Mouse (Mus musculus) heart, postnatal 4 days (tissue): ENCODE results near the gene Vwa2. TPM values are rescaled to one million over a fixed set of nuclear protein-coding genes. Genes with fewer than 3 reads are reported as not detected.

Source experiments
- DNase-seq: peaks from one replicate; pipeline ENCODE4 v3.0.0; 2021
- total RNA-seq, 2 experiments: library from RNA; stranded (reverse); gene quantifications; 2 replicates each; pipeline ENCODE4 v1.2.3; 2021

Vwa2 gene
- not detected for total RNA-seq

DNA sequence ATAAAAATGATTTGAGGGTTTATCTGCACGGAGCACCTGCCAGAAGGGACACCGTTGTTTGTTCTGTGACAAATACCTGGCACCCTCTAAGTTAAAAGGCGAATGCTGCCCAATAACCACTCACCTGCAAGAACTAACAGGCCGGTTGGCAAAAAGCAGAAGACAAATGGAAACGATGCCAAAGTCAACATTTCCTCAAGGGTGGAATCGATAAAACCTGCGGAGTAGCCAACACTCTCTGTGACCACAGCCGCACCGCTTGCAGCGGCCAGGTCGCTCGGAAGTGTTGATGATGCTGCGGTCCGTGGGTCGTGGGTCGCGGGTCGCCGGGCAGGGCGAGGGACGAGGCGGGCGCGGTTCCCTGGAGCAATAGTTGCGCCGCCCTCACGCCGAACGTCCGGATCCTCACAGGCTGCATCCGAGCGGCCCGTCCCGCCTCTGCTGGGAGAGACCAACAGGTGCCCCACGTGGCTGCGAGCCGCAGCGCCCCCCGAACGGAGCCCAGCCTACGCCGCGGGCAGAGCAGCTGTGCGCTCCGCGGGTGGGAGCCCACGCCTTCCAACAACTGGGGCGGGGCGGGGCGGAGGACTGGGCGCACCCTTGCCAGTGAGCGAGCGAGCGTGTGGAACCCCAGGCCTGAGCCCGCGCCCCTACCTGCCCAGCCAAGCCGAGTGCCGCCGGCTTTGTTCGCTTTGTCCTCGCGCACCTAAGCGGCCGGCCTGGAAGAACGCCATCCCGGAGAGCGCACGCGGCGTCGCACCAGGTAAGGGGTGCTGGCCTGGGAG, at the start of gene Vwa2:
Vwa2 (plus strand) TSS at position 434 of the 785 bp plus-strand sequence.
- no peak for DNase-seq

DNA sequence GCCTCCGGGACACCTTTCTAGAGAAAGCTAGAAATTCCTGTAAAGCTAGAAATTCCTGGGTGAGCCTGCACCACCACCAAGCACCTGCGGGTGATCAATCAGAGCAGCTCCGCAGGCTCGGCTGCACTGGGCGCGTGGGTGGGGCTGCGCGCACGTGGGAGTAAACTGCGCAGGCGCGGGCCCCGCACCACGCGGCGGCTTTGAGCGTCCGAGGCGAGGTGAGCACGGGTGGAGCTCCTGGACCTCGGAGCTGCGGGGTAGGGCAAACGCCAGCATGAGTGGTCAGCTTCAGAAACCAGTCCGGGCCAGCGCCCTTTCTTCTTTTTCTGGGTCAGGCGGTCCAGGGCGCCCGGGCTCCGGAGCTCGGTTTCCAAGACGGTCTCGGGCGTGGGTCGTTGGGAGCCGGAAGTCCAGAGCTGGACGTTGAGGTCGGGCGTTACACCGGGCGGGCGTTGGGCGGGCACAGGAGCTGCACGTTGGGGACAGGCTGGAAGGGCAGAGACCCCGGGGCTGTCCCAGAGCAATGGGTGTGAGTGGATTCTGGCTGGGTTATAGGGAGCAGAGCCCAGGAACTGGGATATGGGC, 47.9 kb upstream of the Vwa2 start, which contains the start of gene Tdrd1:
Tdrd1 (plus strand) TSS at position 163 of the 585 bp plus-strand sequence.
- DNase-seq = peak; percentile 12

DNA sequence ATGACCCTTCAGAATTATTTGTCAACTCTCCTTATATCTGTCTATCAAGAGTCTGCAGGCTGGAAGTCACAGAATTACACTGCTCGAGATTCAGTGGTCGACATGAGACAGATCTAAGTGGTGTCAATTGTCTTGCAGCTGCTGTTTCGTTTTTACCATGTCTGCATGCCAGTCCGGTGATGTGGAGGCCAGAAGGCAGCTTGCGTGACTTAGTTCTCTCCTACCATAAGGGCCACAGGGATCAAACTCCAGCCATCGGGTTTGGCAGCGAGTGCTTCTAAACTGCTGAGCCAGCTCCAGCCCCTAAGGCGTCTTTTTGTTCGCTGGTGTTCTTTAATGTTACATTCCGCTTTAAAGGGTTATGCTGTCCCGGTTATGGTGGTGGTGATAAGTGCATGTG, 45.7 kb upstream of the Vwa2 start:
- DNase-seq = no peak

DNA sequence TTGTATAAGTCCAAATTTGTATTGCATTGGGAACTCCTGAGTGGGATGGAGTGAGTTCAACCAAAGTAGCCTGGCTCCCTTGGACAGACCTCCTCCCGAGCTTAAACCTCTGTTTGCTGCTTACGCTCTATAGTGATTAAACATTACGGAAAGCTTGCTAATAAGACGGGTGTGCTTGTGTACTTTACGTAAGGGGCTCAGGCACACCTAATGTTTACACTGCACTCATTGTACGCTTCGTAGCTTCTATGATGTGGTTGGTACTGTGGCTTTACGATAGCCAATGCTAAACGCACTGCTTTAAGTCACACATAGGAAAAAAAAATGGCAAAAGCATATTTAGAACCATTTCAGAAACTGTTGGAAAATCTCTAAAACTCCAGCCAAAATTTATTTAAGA, 44.8 kb upstream of the Vwa2 start:
- DNase-seq = no peak

DNA sequence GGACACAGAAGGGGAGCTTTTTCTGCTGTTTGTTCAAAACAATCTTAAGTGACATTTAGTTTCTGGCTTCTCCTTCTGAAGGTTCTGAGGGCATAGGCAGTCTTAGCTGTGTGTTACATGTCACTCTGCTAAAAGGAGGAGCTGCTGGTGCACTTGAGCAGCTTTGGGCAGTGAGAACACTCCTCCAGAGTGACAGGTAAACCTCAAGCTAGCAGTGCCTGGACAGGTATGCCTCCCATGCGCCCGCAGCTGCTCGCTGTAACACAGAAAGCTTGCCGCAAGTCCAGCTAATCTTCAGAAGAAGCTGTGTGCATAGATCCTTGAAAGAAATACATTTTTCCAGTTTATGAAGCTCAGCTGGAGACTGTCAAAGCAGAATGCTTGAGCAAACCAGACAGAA, 43.9 kb upstream of the Vwa2 start:
- DNase-seq = no peak

DNA sequence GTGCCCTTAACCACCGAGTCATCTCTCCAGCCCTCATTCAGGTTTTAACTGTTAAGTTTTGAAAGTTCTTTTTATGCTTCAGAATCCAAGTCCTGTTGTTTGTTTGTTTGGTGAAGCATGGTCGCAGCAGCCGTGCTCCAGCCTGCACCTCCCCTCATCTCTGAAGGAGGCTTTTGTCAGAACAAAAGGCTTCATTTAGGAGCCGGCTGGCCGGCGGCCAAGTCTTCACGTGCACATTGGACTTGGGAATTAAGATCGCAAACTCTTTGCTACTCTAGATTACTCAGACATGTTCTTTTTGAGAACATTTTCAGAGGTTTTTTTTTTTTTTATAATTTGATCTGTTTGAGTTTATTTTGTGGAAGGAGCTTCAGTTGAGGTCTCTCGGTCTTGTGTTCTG, 38.7 kb upstream of the Vwa2 start:
- DNase-seq = peak; percentile 23

DNA sequence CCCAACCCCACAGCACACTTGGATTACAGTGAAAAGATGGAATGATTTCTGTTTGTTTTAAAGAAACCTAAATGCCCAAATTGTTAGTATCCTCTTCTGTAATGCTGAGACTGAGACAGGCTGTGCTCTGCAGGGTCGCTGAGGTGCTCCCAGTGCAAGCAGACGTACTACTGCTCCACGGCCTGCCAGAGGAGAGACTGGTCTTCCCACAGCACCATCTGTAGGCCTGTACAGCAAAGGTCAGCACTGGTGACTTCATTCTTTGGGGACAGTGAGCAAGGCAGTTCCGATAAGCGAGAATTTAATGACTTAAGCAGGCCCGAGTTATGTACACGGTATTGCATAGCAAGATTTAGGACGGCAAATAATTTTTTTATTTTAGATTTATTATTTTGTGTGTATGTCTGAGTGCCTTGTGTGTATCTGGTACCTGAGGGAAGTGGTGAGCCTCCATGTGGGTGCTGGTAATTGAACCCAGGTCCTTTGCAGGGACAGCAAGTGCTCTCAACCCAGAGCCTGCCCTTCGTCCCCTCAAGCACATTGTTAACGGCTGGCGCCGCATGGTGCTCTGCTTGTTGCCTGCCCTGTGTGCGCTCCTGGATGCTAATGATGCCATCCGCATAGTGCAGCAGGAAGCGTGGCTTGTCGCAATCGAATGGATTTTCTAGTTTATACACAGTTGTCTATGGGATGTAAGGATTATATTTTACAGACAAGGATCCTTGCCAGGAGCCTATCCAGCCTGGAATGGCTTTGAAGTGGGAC, 34.9 kb upstream of the Vwa2 start:
- DNase-seq = peak; percentile 15

DNA sequence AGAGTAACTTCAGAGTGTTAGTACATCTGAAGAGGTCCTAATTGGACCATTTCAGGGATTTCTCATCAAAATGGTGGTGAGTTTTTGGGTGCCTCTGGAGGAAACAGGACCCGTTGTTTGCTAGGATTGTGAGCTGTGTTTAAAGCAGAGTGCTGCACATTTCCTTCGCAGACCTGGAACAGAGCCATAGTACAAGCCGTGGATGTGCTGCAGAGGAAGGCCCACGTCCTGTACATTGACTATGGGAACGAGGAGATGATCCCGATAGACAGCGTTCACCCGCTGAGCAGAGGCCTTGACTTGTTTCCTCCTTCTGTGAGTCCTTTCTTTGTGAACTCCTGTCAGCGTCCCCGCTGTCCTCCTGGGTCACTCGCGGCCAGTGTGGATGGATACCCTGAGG, 31.1 kb upstream of the Vwa2 start:
- DNase-seq = no peak

DNA sequence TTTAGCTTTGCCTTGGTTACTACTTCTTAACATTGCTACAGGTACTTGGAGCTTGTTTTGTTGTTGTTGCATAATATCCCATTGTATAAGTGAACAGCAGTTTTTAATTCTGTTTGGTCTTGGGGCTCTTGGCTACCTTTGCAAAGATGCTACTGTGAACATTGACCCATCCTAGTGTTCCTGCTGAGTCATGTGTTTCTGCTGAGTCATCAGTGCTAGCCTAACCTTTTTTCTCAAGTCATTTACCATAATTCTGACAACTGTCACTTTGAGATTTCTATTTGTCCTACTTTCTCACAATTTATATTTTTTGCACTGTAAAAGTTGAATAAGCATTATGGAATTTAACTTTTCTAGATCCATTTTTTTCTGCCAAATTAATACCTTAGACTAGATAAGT, 21.5 kb upstream of the Vwa2 start:
- DNase-seq = no peak

DNA sequence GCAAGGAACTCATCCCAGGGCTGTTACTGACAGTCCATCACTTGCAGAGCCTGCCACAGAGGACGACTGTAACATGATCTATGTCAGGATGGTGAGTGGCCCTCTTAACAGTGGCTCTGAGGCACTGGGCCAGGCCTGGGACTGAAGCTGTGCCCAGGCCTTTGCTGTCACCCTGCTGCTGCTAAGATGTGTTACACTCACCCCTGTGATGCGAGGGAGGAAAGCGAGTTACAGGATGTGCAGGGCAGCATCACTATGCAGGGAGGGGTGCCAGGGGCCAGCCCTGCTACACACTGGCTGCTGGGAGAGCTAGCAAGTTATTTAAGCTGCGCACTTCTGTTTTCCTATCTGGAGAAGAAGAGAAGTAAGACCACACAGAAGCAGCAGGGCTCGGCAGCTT, 17.6 kb upstream of the Vwa2 start:
- peak; percentile 14 for DNase-seq

DNA sequence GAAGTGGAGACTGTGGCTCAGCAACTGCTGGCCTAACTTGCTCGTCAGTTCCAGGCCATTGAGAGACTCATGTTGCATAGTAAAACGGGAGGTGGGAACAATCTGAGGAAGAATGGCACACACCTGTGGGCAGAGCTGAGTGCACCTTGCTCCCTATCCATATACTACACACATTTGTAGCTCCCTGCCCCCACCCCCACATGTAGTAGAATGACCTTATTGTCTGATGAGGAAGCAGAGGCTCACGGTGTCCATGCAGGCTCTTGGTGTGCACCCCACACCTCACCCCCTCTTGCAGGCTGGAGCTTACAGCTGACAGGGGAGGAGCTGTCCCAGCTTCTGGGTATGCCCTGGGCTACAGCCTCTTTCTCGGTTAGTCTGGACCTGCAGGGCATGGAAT, 6.3 kb upstream of the Vwa2 start:
- DNase-seq = no peak

DNA sequence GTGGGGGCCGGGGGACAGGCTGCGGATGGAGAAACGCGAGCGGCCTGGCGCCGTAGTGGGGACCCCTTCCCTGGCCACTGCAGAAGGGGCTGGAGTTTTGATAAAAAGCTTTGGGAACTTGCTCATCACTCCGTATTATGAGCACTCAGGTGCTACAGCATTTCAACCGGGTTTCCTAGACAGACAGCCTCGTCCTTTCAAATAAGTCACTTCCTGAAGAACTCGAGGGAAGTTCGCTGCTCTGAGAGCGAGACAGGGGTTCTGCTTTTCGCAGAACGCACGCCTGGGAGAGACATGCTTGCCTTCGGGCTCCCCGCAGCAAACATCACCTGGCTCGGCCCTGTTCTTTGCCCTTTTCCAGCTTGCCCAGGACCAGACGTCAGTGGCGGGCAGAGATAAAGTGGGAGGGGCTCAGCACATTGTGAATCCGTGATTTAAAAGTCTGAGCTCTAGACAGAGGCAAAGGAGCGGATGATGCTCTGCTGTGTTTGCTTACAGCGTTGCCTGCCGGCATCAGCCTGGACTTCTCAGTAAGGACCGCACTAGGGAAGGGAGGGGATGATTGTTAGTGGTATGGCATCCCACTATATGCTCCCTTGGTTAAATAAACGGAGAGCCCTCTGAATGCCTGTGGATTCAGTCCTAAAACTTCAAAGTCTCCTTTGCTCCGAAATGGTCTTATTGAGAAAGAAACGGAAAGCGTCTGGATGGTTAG, 709 bp downstream of the Vwa2 start:
- DNase-seq = no peak

DNA sequence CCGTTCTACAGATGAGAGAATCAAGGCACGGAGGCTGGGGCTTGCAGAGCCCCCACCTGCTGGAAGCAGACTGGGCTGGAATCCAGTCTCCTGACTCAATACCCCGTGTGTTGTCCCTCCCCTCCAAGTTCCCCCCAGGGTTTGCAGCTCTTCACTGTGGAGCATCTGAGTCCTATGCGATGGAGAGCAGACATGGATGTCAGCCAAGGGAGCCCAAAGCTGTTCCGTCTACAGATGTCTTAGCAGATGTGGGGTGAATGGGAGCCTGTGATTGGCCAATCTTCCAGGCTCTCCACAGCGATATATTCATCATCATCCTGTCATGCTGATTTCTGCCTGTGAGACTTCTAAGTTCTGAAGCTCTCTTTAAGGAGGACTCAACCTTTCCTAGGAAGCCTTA, 3.3 kb downstream of the Vwa2 start:
- no peak for DNase-seq

DNA sequence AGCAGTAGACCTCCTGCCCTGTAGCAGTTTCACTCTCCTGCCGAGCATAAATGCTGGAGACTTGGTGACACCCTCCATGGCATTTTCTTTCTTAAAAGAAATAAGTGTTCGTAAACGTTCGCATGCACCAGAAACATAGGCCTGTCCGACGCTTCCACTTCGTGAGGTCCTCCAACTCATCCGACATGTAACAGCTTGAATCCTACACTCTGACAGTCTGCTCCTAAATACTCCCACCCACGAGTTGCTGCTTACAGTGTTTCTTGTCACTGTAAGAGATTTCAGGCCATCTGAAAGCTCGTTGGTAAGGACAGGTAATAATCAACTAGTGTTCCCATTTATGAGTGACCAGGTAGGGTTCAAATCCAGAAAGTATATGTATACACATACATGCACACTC, 13.8 kb downstream of the Vwa2 start:
- DNase-seq = no peak

DNA sequence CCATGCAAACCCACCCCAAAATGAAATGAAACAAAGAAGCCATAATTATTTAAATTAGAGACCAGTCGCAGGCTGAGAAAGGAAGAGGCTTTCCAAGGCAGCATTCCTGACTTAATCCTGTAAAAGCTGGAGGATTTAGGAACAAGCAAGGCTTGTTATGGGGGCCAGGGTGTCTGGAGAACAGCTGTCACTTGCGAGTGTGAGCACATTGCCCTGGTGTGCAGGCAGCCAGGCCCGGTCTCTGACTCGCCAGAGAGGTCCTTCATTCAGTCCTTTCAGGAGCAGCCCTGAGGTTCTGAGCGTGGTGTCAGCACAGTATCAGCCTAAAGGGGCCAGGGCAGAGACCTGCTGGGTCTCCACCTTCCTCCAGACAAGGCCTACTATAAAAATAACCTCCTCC, 14.6 kb downstream of the Vwa2 start:
- DNase-seq = no peak

DNA sequence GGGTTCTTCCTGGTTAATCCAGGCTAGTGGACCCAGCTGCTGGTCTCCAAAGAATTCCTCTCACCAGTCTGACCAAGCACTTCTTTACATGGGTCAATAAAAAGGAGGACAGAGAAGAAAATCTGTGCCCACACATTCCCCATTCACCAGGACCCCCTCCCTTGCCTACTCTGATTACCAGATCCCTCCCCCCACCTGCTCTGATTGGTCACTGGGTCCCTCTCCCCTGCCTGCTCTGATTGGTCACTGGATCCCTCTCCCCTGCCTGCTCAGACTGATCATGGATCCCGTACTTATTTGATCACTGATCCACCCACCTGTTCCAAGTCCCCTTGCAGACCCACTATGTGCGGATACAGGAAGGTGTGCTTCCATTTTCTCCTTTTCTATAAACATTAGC, 17.4 kb downstream of the Vwa2 start:
- DNase-seq = no peak

DNA sequence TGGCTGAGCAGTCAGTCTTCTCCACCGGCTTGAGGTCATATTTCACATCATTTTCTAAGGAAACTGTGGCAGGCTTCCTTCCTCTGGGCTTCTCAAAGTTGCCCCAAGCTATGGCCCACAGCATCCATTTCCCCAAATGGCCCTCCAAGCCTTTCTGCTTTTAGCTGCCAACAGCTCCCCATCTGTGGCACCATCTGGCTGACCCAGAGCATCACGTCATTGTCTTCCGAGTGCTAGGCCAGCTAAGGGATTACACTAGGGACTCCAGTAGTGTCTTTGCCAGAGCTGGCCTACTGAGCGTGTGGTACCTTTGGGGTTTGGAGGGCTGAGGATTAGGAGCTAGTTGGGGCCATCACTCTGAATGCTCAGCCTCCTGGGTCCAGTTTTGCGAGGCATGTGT, 18.5 kb downstream of the Vwa2 start:
- DNase-seq = no peak

DNA sequence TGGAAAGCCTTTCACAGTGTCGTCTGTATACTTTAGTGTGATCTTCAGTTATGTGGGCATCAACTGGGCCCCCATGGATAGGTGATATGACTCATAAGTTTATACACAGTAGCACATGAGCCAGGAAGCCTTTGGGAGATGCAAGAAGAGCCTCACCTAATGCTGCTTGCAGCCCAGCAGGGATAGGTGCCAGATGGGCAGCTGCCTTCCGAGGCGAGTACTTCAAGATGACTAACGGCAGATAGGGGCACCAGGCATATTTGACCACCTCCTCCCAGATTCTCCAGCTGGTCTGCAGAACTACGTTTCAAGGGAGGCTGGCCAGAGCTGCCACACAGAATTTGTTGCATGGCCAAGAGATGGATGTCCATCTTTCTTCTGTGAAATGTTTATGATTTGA, 19.3 kb downstream of the Vwa2 start:
- no peak for DNase-seq

DNA sequence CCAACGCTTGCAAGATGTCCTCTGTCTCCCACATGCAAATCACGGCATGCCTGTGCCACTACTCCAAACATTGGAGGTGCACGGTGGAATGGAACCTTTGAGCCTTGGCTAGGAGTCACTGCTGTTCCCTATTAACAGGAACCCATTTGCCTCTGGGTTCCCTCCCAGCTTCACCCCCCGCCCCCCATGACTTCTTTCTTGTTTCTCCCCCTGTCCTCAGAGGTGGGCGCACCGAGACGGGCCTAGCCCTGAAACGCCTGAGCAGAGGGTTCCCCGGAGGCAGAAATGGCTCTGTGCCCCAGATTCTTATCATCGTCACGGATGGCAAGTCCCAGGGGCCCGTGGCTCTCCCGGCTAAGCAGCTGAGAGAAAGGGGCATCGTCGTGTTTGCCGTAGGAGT, 23.6 kb downstream of the Vwa2 start:
- no peak for DNase-seq

DNA sequence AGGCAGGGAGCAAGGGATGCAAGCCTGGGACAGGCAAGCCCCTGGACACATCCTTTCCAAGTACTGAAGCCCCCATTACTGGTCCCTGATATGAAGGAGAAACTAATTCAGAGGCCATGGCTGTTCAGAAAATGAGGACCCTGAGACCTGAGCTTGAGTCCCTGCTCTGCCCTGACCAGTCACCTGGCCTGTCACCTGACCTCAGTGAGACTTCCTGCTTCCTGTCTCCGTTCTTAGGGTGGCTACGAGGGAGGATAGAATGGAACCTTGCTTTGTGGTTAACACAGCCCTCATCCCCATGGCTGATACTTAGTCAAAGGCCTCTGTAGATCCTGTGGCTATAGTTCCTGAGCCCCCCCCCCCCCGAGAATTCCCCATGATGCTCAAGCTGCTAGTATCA, 30.0 kb downstream of the Vwa2 start:
- DNase-seq = no peak

DNA sequence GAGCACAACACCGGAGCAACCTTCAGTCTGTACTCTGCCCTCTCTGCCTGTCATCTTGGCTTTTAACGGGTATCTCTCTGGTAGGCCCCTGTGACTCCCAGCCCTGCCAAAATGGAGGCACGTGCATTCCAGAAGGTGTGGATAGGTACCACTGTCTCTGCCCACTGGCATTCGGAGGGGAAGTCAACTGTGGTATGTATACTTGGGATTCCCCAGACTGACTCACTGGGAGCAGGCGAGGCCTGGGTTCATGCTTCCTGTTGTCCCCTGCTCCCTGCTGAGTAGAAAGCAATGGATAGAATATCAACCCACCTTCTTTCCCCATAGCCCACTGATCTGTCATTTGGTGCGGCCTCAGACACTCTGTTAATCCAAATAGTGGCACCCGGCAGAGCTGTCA, 31.3 kb downstream of the Vwa2 start:
- DNase-seq = no peak

DNA sequence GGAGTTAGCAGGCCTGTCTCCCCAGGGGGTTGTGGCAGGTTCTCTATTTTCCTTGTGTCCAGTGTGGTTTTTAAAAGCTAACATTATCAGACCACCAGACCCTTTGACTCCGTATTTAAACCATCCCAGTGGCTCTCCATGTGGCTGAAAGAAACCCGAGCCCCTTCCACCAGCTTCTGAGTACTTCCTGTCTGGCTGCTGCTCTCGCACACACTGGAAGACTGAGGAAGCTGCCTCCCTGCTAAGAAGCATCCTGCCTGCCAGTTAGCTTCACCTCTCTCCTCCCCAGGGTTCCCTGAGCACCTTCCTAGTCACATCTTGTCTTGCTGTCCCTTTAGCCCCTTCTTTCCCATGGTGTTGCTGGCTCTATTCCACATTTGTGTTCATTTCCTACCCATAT, 33.8 kb downstream of the Vwa2 start:
- no peak for DNase-seq
